Mouse (Mus musculus): Measurements from ENCODE around the gene Qrich1. TPM values are rescaled to one million over a fixed set of nuclear protein-coding genes. Genes with fewer than 3 reads are reported as not detected.

Qrich1 gene
- total RNA-seq, 2 experiments from 2014 or later = 92.3 to 133 TPM

DNA sequence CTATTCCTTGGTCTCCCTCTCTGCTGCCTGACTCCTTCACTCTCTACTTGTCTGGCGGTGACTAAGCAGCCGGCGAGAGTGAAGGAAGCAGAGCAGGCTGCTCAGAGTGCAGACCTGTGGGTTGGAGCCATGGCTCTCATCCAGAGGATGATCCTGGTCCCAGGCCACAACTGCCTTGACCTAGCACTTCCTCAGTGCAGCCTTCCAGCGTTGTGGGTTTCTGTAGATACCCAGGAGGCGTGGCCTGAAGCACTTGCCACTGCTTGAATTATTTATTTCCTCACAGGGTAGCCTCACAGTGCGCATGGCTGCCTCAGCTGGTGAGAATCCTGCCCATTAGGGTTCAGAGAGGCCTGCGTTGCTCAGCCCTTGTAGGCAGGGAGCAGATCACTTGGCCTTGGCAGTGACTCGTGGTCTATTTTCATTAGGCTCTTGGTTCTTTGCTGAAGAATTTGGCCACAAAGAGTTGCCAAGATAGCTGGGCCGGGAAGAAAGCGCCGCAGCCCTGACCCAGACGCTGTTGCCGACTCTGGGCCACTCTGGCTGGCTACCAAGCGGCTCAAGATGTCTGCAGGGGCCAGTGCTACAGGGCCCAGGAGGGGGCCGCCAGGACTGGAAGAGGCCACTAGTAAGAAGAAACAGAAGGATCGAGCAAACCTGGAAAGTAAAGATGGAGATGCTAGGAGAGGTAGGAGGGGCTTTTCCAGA, 24.4 kb upstream of the Qrich1 start:
- ATAC-seq (replicated peaks; ENCODE audit: poor library complexity) = peak; percentile 63

DNA sequence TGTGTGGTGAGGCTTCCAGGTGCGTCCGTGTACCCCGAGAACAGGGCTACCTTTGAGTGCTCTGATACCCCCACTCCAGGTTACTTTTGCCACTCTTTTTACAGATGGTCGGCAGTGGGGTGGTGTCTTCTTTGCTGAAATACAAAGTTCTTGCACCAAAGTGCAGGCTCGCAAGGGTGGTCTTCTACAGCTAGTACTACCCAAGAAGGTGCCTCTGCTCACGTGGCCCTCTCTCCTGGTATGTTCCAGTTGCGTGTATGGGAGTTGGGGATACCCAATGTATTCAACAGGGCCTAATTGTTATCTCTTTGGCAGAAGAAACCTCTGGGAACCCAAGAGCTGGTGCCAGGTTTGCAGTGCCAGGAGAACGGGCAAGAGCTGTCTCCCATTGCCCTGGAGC, 23.4 kb upstream of the Qrich1 start:
- no peak for ATAC-seq (replicated peaks; ENCODE audit: poor library complexity)

GRCm38 (mm10) chr9:108494146-108494825, 22.3 kb upstream of the Qrich1 start:
- ATAC-seq (replicated peaks; ENCODE audit: poor library complexity) = no peak

- ATAC-seq (replicated peaks; ENCODE audit: poor library complexity) = no peak
These were observed 21.7 kb upstream of the Qrich1 start for GRCm38 (mm10) chr9:108494905-108495304.

GRCm38 (mm10) chr9:108499231-108499630, 17.4 kb upstream of the Qrich1 start:
- no peak for ATAC-seq (replicated peaks; ENCODE audit: poor library complexity)

GRCm38 (mm10) chr9:108499943-108500342, 16.7 kb upstream of the Qrich1 start:
- ATAC-seq (replicated peaks; ENCODE audit: poor library complexity) = no peak

DNA sequence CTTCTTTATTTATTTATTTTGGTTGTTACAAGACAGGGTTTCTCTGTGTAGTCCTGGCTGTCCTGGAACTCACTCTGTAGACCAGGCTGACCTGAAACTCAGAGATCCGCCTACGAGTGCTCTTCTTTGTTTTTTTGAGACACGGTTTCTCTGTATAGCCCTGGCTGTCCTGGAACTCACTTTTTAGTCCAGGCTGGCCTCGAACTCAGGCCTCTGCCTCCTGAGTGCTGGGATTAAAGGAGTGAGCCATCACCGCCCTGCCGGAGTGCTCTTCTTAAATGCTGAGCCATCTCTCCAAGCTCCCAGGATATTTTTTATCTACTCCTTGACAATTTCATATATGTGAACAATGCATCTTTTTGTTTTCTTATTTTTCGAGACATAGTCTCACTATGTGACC, 9.7 kb upstream of the Qrich1 start:
- no peak for ATAC-seq (replicated peaks; ENCODE audit: poor library complexity)

DNA sequence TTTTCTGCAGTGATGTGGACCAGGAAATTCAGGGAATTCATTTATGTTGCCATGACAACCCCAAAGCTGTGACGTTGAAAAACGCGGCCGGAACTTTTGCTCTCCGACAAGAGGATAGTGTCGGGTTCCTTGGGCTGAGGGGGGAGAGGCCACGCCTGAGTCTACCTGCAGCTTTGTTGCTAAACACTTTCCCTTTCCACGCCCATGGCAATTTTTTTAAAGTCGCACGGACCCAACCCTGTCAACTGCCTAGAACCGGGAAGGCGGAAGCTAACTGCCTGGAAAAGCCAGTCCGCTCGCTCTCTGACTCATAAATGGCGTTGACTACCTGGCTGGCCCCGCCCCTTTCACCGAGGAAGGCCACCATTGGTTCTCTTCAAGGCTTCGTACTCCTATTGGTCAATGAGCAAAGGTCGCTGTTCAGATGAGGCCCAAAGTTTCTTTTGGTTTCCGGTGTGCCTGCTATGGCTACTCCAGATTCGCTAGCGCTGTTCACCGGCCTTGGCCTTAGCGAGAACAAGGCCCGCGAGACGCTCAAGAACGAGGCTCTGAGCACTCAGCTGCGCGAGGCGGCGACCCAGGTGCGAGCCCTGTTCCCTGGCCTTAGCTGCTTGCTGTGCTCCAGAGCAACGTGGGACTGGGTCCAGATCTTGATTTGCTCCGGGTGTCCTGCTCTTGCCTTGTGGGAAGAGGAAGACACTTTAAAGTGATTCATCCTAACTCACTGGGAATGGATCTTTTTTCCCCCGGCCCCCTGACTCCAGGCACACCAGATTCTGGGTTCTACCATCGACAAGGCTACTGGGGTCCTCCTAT, 8.8 kb upstream of the Qrich1 start, which contains the start of gene Qars:
Gene Qars, plus strand, starts transcription at position 88 of the 816 bp plus-strand sequence.
- peak; percentile 99 for ATAC-seq (replicated peaks; ENCODE audit: poor library complexity)

DNA sequence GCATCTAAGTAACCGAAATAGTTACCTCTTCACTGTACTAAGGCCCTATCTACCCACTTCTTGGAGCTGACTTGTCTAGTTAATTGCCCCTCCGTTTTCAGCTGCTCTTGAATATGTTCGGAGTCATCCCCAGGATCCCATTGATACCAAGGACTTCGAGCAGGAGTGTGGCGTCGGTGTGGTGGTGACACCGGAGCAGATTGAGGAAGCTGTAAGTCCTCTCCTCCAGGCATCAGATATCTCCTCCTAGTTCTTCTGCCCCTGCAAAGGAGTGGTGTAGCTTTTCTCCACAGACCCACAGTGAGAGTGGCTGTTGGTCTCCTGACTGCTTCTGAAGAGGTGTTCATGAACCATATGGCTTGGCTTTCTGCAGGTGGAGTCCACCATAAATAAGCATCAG, 7.8 kb upstream of the Qrich1 start:
- no peak for ATAC-seq (replicated peaks; ENCODE audit: poor library complexity)

DNA sequence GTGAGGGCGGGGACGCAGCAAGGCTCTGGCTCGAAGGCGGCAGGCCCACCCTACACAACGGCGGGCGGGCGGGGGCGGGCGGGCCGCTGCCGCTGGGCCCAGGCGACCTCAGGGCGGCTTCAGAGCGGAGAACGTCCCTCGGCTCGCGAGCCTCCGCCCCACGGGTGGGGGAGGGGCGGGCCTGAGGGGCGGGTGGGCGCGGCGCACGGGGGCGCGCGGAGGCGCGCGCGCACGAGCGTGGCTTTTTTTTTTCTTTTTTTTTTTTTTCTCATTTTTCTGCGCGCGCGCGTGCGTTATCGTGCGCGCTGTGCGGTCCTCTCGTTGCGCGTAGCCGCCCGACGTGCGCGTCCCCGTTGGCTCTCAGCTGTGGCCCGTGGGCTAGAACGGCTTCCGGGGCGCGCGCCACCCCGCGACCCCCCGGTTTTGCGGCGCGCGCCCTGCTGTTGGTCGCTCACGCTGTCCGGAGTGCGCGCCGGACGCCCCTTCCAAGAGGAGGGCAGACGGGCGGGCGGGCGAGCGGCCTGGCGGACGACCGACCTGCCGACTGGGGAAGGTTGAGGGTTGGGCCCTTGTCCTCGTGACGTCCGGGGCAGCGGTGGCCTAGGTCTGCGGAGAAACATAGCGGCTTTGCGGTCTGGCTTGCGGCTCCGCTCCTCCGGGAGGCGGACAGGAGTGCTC, 786 bp downstream of the Qrich1 start:
- ATAC-seq (replicated peaks; ENCODE audit: poor library complexity) = peak; percentile 56

GRCm38 (mm10) chr9:108517931-108518332, 1.3 kb downstream of the Qrich1 start:
- peak; percentile 28 for ATAC-seq (replicated peaks; ENCODE audit: poor library complexity)

DNA sequence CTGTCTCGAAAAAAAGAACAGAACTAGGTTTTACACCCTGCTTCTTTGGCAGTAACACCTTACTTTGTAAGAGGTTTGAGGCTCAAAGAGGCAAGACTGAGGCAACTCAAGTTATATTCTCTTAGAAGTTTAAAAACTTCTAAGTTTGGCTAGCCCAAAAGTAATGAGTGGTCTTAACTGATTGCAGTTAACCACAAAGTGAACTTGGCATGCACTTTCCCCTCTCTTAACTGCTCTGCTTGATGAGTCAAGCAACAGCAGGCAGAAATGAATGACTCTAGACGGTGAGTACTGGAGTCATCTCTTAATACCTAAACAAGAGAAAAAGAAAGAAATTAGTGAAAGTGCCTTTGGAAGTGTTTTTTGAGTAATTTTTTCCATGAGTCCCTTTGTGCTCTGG, 5.0 kb downstream of the Qrich1 start:
- ATAC-seq (replicated peaks; ENCODE audit: poor library complexity) = no peak

- no peak for ATAC-seq (replicated peaks; ENCODE audit: poor library complexity)
These were observed 6.7 kb downstream of the Qrich1 start for GRCm38 (mm10) chr9:108523341-108523740.

- no peak for ATAC-seq (replicated peaks; ENCODE audit: poor library complexity)
These were observed 8.8 kb downstream of the Qrich1 start for GRCm38 (mm10) chr9:108525400-108525799.

DNA sequence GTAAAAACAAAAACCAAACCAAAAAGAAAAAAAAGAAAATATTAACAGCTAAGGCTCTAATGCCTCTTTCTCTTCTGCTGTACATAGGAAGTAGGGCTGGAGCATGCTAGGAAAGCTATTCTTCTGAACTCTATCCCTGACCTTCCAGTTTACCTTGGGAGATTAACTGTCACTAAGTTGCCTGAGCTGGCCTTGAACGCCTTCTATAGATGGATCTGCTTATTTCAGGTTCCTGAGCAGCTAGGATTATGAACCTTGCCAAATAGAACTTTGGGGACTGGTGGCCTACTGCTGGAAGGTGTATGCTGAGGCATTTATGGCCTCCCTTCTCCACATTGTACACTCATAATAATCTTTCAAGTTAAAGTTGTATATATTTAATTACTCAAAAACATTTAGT, 14.3 kb downstream of the Qrich1 start:
- no peak for ATAC-seq (replicated peaks; ENCODE audit: poor library complexity)

- ATAC-seq (replicated peaks; ENCODE audit: poor library complexity) = no peak
These were observed 14.9 kb downstream of the Qrich1 start for GRCm38 (mm10) chr9:108531496-108531895.

GRCm38 (mm10) chr9:108540846-108541245, 24.2 kb downstream of the Qrich1 start:
- no peak for ATAC-seq (replicated peaks; ENCODE audit: poor library complexity)

DNA sequence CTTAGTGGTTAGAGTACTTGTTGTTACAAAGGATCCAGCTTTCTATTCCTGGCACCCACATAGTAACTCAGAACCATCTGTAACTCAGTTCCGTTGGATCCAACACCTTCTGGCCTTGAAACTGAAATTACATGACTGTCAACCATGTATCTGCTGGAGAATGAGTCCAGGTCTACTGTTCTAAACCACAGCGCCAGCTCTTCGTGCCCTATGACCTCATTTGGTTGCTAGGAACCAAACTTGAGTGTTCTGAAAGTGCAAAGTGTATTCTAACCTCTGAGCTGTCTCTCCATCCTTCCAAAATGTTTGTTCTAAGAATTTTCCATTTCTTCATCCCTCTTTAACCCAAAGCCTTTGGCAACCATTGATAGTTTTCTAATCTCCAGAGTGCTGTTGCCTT, 29.4 kb downstream of the Qrich1 start:
- no peak for ATAC-seq (replicated peaks; ENCODE audit: poor library complexity)

DNA sequence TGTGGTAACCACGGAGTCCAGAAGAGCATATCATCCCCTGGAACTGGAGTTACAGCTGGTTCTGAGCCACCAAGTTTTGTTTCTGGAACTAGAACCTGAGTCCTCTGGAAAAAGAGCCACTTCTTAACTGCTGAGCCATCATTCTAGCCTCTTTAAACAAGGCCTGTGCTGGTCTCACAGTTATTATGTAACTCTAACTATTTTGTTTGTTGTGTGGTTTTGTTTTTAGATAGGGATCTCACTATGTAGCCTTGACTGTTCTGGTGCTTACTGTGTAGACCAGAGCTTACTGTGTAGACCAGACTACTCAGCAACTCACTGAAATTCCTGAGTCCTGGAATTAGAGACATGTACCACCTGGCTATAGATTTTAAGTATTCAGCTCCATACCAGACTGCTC, 30.3 kb downstream of the Qrich1 start:
- ATAC-seq (replicated peaks; ENCODE audit: poor library complexity) = no peak

GRCm38 (mm10) chr9:108559169-108559568, 42.6 kb downstream of the Qrich1 start:
- no peak for ATAC-seq (replicated peaks; ENCODE audit: poor library complexity)

GRCm38 (mm10) chr9:108560227-108560841, 43.7 kb downstream of the Qrich1 start, which contains the start of gene Impdh2:
Impdh2 (plus strand) TSS chr9:108560286.
- peak; percentile 94 for ATAC-seq (replicated peaks; ENCODE audit: poor library complexity)

All from megakaryocyte progenitor cell, adult 5-6 weeks (primary cell).